Mouse (Mus musculus) left cerebral cortex, adult 2 months (tissue): Measurements from ENCODE around the gene Slc7a11. TPM values are rescaled to one million over a fixed set of nuclear protein-coding genes. Genes with fewer than 3 reads are reported as not detected.
"Not testable (repeated sequence)": the region's sequence is repeated elsewhere in the genome, so short reads cannot be mapped to it uniquely, and the experiment has no call there.

Experiments
- DNase-seq, 2 experiments: peaks; one replicate each; pipeline ENCODE4 v3.0.0; 2021 to 2022; ENCODE audit warnings: low spot score in 2 of 2, mixed read lengths in 1 of 2; ENCODE audit errors: extremely low spot score in 1 of 2
- H3K27ac ChIP-seq: fragments of 200-600 bp; 2 replicates; pipeline ENCODE4 v1.8.1; 2022
- H3K4me3 ChIP-seq: fragments of 200-600 bp; 2 replicates; pipeline ENCODE4 v1.8.1; 2022
- CTCF ChIP-seq: fragments of 200-600 bp; IDR thresholded peaks from 2 replicates; pipeline ENCODE4 v1.8.1; 2022; ENCODE audit warnings: antibody characterized with exemption, mild to moderate bottlenecking, moderate library complexity
- intact Hi-C: fragments of 180-260 bp; cut with DNase I; formaldehyde crosslinking; loops from one replicate; pipeline ENCODE4 v1.15.1; 2025
- total RNA-seq, 2 experiments: library from RNA; stranded (reverse); gene quantifications; 2 replicates each; pipeline ENCODE4 v1.2.3; 2021

Slc7a11 gene
- total RNA-seq, 2 experiments from 2014 or later = 23.9 to 25.7 TPM

DNA sequence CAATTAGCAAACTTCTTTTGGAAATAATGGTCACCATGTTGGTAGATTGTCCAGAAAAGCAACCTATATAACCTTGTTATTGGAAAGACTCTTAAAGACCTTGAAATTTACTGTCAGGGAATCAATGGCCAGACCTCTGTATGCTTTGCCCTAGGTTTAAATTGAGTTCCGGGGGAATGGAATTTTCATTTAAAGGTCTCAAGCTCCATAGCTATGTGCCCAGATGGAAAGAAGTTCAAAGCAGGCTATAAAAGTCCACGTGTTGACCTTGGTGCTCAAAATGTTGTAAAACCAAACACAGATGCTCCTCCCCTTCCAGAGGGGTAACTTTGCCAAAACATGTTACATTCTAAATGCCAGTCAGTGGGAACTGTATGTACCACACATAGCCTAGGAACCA, 3.0 kb downstream of the Slc7a11 start:
- DNase-seq = no peak
- peak overlapping the region; percentile 9; the same call in 1 of the 2 replicates for H3K27ac ChIP-seq
- intact Hi-C loops = loop anchor here (5.0 kb wide), 2 partner anchors 58 to 462 kb away; no protein-coding TSS in a partner anchor
- TF ChIP-seq CTCF = no peak
- no peak overlapping the region for H3K4me3 ChIP-seq

DNA sequence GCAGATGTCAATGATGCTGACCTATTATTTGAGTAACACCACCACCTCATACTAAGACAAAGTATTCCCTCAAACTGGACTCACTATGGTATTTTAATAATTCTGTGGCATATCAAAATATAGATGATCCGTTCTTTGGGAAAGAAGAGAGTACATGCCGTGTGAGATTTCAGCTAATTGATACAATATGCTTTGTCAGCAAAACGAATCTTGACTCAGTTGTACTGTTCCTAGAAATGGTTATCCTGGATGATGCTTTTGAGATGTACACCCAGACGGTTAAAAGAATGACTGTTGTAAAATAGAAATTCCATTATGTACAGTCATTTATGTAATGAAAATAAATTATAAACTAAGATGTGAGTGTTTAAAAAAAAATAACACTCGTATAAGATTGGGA, 4.0 kb downstream of the Slc7a11 start:
- intact Hi-C loops = no loop called here
- Histone ChIP-seq H3K4me3 (no peak overlapping the region), H3K27ac (no peak overlapping the region; the same call in 1 of the 2 replicates)
- no peak for DNase-seq
- TF ChIP-seq CTCF = no peak

DNA sequence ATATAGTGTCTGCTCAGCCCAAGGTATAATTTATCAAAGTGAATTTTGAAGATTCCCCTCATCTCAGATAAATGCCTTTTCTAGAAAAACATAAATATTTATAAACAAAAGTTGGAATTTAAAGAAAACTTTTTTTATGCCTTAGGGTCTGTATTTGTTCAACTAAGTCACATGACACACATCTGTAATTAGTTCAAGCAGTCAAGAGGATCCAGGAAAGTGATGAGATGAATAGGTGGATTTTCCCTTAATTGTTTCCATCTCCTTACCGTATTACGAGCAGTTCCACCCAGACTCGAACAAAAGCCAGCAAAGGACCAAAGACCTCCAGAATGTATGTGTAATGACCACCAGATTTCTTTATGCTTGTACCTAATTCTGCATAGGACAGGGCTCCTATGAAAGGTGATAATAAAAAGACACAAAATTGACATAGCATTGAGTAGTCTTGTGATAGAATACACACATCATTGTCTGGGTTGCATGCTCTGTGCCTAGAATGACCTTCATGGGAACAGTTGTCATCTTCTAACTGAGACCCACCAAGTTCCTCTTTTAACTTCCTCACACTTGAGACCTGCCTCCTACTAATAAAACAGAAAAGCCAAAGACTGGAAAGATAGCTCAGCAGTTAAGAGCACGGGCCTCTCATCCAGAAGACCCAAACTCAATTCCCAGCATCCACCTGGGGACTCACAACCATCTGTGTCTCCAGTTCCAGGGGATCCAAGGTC, 4.7 kb downstream of the Slc7a11 start:
- H3K27ac ChIP-seq = peak overlapping the region; percentile 0; the same call in 1 of the 2 replicates

DNA sequence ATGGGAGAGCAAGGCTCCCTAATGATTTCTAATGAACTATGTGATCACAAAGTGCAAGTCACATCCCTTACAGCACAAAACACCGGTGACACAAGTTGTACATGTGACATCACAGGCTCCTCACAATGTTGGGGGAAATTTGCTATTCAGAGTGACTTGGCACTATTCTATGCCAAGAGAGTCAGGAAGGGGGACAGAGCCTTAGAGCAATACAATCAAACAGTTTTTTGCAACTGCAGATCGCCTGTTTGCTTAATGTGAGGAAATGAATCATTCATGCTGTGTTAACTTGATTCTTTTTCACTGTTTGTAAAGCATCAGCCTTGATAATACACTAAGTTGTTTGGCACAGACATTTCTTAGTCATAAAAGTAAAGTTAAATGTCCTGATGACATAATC, 5.3 kb downstream of the Slc7a11 start:
- DNase-seq = not testable (repeated sequence)

More for the DNA sequence above, 4.7 kb downstream of the Slc7a11 start:
- TF ChIP-seq CTCF = no peak
- H3K4me3 ChIP-seq = no peak overlapping the region
- intact Hi-C loops = no loop called here
- no peak for DNase-seq

DNA sequence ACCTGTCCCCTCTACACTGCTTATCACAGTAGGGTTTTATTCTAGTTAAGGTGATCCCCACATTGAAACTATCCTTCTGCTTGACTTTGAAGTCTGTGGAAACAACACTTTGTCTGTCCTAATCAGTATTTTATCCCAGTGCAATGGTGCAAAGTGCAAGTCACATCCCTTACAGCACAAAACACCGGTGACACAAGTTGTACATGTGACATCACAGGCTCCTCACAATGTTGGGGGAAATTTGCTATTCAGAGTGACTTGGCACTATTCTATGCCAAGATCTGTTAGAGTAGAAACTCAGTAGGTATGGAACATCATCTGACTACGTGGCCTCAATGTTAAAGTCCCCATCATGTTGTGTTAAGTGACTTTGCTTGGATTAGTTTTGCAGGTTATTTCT, 7.0 kb downstream of the Slc7a11 start:
- H3K27ac ChIP-seq = not testable (repeated sequence)

More for the DNA sequence above, 5.3 kb downstream of the Slc7a11 start:
- H3K4me3 ChIP-seq, intact Hi-C loops: not testable (repeated sequence)
- H3K27ac ChIP-seq = peak overlapping the region; percentile 58; the same call in 1 of the 2 replicates

DNA sequence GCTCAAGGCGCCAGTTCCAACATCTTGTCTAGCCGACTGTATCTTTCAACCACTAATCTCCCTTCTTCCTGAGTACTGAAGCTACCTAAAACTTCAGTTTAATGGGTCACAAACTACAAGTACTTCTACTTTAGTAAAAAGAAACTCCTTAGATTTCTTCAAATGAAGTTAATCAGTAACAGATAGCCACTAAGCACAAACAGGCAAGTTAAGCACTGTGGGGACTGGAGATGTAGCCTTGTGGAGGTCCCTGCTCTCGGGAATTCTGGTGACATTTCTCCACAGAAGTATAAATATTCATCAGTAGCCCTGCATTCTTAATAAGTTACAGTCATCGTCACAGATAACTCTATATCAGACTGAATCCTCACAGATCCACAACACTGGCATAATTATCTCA, 9.6 kb downstream of the Slc7a11 start:
- no peak overlapping the region for H3K4me3 ChIP-seq
- DNase-seq = no peak
- H3K27ac ChIP-seq = no peak overlapping the region
- intact Hi-C loops = no loop called here
- no peak for TF ChIP-seq CTCF

More for the DNA sequence above, 7.0 kb downstream of the Slc7a11 start:
- intact Hi-C loops, DNase-seq, H3K4me3 ChIP-seq: not testable (repeated sequence)

DNA sequence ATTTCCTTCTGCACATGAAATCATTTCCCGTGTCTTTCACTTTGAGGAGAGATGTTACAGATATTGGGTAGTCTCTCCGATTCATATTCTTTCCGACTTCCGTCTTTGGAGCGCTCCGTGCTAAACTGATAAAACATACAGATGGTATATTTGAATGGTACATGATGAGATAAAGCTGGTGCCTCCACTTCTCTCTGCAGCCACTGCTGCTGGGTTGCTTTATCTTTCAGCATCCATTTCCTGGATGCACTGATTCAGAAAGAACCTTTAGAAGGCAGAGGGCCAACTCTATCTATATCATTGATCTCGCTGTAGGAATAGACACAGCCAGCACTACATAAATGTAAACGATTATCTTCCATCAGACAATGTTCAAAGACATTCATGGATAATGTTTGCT, 12.6 kb downstream of the Slc7a11 start:
- Histone ChIP-seq H3K27ac (no peak overlapping the region), H3K4me3 (no peak overlapping the region)
- TF ChIP-seq CTCF = no peak
- intact Hi-C loops = no loop called here
- no peak for DNase-seq

DNA sequence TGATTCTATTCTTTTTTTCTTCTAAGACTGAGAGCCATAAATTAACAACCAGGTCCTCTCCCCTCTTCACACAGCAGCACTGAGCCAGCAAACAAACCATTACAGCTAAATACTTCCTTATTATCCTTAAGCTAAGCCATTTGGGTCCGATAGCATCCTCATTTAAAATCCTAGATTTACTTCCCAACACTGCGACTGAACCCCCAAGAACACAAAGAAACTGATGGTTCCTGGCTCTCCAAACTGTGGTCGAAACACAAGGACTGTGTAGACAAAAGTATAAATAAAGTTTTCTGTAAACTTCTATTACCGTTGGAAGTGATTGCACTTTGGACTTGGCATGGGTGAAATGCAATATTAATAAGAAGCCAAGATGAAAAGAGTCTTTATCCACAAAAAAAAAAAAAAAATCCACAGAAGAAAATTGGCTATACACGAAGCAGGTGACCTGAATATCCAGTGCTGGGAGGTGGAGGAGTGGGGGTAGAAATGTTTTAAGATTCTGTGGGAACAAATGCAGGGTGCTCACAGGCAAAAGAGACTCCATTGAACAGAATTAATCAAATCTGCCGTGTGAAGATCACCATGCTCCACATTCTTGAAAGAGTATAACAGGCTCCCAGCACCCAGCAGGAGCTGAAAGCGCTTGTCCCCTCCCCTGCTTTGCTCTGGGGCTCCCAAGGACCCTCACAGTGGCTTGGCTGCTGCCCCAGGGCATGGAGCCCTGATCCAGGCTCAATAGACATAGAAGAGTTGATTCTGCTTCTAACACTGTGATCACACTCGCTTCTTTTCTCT, 21.7 kb downstream of the Slc7a11 start:
- no peak for TF ChIP-seq CTCF
- peak in 1 of 2 experiments; percentile 52 for DNase-seq
- Histone ChIP-seq H3K4me3 (no peak overlapping the region), H3K27ac (peak overlapping the region; percentile 72; the same call in 1 of the 2 replicates)
- intact Hi-C loops = no loop called here

DNA sequence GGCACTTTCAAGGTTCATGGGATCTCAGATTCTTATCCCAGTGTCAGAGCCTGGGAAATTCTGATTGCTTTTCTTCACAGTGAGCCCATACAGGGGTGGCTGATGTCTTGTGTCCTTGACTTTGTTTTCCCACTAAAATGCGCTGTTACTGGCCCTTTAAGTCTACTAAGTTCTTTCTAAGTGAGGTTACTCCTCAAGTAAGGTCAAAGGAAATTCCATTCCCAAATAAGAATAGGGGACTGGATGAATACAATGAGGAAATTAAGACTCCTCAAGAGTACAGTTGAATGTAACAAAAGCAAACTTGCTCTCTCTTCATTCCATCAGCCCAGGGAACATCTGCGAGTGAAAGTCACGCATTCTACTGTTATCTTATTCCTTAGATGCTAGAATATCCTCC, 24.3 kb downstream of the Slc7a11 start:
- no peak for DNase-seq
- Histone ChIP-seq H3K4me3 (no peak overlapping the region), H3K27ac (no peak overlapping the region)
- TF ChIP-seq CTCF = no peak
- intact Hi-C loops = no loop called here

DNA sequence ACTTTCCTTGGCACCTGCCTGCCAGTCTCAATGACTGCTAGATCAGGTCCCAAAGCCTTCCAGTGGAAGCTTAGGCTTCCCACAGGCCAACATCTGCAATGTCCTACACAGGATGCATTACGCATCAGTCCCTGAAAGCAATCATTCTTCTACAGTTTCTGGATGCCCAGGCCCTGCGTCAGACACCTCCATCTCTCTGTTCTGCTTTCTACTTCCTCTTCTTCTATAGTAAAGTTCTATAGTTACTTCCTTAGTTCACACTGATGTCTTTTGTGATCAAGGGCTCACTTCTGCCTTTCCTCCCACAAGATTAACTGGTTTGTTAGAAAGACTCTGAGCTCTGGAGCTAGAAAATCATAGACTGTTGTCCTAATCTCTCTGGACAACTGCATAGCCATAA, 36.6 kb downstream of the Slc7a11 start:
- no peak overlapping the region for H3K27ac ChIP-seq
- intact Hi-C loops = no loop called here

DNA sequence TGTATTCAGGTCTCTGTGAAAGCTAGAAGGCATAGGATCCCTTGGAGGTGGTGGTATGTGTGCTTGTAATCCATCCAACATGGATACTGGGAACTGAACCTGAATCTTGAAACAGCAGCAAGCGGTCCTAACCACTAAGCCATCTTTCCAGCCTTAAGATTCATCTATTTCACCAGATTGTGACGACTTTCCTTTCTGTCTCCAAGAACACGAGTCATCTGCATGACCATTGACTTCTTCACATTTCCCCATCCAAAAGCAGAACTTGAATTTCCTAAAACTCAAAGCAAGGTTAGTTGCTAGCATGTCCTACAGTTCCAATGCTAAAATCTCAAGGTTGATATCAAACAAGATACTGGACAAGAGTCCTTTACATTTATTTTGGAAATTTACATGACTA, 37.5 kb downstream of the Slc7a11 start:
- Histone ChIP-seq H3K4me3 (no peak overlapping the region), H3K27ac (no peak overlapping the region)
- no peak for DNase-seq
- intact Hi-C loops = no loop called here
- TF ChIP-seq CTCF = no peak

More for the DNA sequence above, 36.6 kb downstream of the Slc7a11 start:
- no peak overlapping the region for H3K4me3 ChIP-seq
- TF ChIP-seq CTCF = no peak
- no peak for DNase-seq

DNA sequence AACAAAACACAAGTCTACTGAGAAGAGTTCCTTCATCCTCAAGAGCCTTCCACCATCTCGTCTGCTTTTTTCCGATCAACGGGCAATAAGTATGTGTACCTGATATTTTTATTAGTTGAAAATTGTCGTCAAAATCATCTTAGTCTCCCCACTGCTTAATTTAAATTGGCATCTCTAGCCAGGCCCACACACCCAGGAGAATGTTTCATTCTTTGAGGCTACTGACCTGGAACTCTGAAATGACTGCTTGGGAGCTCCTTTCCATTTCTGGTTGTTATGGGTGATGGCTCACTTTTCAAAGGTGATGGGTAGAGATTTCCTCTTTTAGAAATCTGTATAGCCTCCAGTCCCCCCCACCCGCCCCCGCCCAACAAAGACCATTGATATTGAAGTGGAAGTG, 54.6 kb downstream of the Slc7a11 start:
- no peak for TF ChIP-seq CTCF
- Histone ChIP-seq H3K27ac (no peak overlapping the region), H3K4me3 (no peak overlapping the region)
- no peak for DNase-seq
- intact Hi-C loops = no loop called here
